Mouse (Mus musculus): ENCODE results near the gene Gga1. TPM values are rescaled to one million over a fixed set of nuclear protein-coding genes. Genes with fewer than 3 reads are reported as not detected.
"Not testable (repeated sequence)": the region's sequence is repeated elsewhere in the genome, so short reads cannot be mapped to it uniquely, and the experiment has no call there.

Gene Gga1
- polyA plus RNA-seq, 1 experiment from 2014 or later, result 21.4 TPM

- under 1% methylated on average over 17 of the region's 17 CpGs for WGBS (ENCODE audit: insufficient replicate concordance)
- peak overlapping the region; percentile 96 for H3K27ac ChIP-seq (replicated peaks)
- no peaks in the 10 kb centered on the region for H3K9me3 ChIP-seq (replicated peaks)
- H3K9ac ChIP-seq, result peak overlapping the region; percentile 82
- peak overlapping the region; percentile 92 for H3K4me3 ChIP-seq (replicated peaks)
- peaks cover 51% of the 10 kb centered on the region for H3K4me1 ChIP-seq (replicated peaks)
- no peaks in the 10 kb centered on the region for H3K27me3 ChIP-seq
- peak overlapping the region; percentile 86 for H3K4me2 ChIP-seq
- peaks cover 26% of the 10 kb centered on the region for H3K36me3 ChIP-seq (replicated peaks)
- no peak; the same call in 1 of the 2 replicates for ATAC-seq (ENCODE audit: insufficient read depth)
Measured at GRCm38 (mm10) chr15:78877810-78878390, 910 bp downstream of the Gga1 start.

GRCm38 (mm10) chr15:78878792-78879516, 2.0 kb downstream of the Gga1 start:
- H3K4me3 ChIP-seq (replicated peaks), result not testable (repeated sequence)
- WGBS (ENCODE audit: insufficient replicate concordance), result 22% methylated on average over 7 of the region's 7 CpGs

GRCm38 (mm10) chr15:78880432-78880831, 3.4 kb downstream of the Gga1 start:
- Histone ChIP-seq H3K27me3 (no peaks in the 10 kb centered on the region), H3K4me3 (replicated peaks) (no peak overlapping the region), H3K4me2 (no peak overlapping the region), H3K36me3 (replicated peaks) (peaks cover 50% of the 10 kb centered on the region), H3K4me1 (replicated peaks) (peaks cover 52% of the 10 kb centered on the region), H3K9ac (no peak overlapping the region), H3K9me3 (replicated peaks) (no peaks in the 10 kb centered on the region), H3K27ac (replicated peaks) (no peak overlapping the region)
- WGBS (ENCODE audit: insufficient replicate concordance), result 85% methylated on average over 8 of the region's 8 CpGs
- ATAC-seq (ENCODE audit: insufficient read depth), result no peak

More at GRCm38 (mm10) chr15:78878792-78879516, 2.0 kb downstream of the Gga1 start:
- Histone ChIP-seq H3K4me2 (peak overlapping the region; percentile 86; the same call in 1 of the 2 replicates), H3K4me1 (replicated peaks) (peaks cover 59% of the 10 kb centered on the region), H3K36me3 (replicated peaks) (peaks cover 36% of the 10 kb centered on the region), H3K27ac (replicated peaks) (peak overlapping the region; percentile 96)
- H3K9me3 ChIP-seq (replicated peaks); H3K9ac ChIP-seq; ATAC-seq (ENCODE audit: insufficient read depth); H3K27me3 ChIP-seq: not testable (repeated sequence)

GRCm38 (mm10) chr15:78881828-78882227, 4.8 kb downstream of the Gga1 start:
- Histone ChIP-seq H3K4me2 (no peak overlapping the region), H3K27me3 (no peaks in the 10 kb centered on the region), H3K4me1 (replicated peaks) (peaks cover 39% of the 10 kb centered on the region), H3K9ac (no peak overlapping the region), H3K9me3 (replicated peaks) (no peaks in the 10 kb centered on the region), H3K4me3 (replicated peaks) (no peak overlapping the region), H3K27ac (replicated peaks) (0 out of 2 replicates have a peak overlapping the region, but pooled peaks have one; percentile 19), H3K36me3 (replicated peaks) (peaks cover 64% of the 10 kb centered on the region)
- WGBS (ENCODE audit: insufficient replicate concordance), result 75% methylated on average over 3 of the region's 3 CpGs
- no peak for ATAC-seq (ENCODE audit: insufficient read depth)

GRCm38 (mm10) chr15:78889401-78889853, 12.4 kb downstream of the Gga1 start:
- Histone ChIP-seq H3K4me2 (peak overlapping the region; percentile 29), H3K4me1 (replicated peaks) (peaks cover 51% of the 10 kb centered on the region)

GRCm38 (mm10) chr15:78892440-78892839, 15.4 kb downstream of the Gga1 start:
- Histone ChIP-seq H3K4me2 (no peak overlapping the region), H3K4me1 (replicated peaks) (peaks cover 81% of the 10 kb centered on the region), H3K27ac (replicated peaks) (no peak overlapping the region), H3K27me3 (no peaks in the 10 kb centered on the region), H3K9me3 (replicated peaks) (no peaks in the 10 kb centered on the region), H3K36me3 (replicated peaks) (peaks cover 45% of the 10 kb centered on the region), H3K4me3 (replicated peaks) (no peak overlapping the region), H3K9ac (no peak overlapping the region)
- no peak for ATAC-seq (ENCODE audit: insufficient read depth)
- WGBS (ENCODE audit: insufficient replicate concordance), result 49% methylated on average over 7 of the region's 7 CpGs

More at GRCm38 (mm10) chr15:78889401-78889853, 12.4 kb downstream of the Gga1 start:
- Histone ChIP-seq H3K36me3 (replicated peaks) (peaks cover 74% of the 10 kb centered on the region), H3K9me3 (replicated peaks) (no peaks in the 10 kb centered on the region), H3K27ac (replicated peaks) (no peak overlapping the region), H3K9ac (no peak overlapping the region), H3K4me3 (replicated peaks) (no peak overlapping the region), H3K27me3 (no peaks in the 10 kb centered on the region)
- WGBS (ENCODE audit: insufficient replicate concordance), result 30% methylated on average over 13 of the region's 13 CpGs
- ATAC-seq (ENCODE audit: insufficient read depth), result peak; percentile 50

GRCm38 (mm10) chr15:78894726-78895125, 17.7 kb downstream of the Gga1 start:
- peaks cover 32% of the 10 kb centered on the region for H3K36me3 ChIP-seq (replicated peaks)
- H3K27ac ChIP-seq (replicated peaks), result peak overlapping the region; percentile 78
- no peaks in the 10 kb centered on the region for H3K27me3 ChIP-seq
- H3K9me3 ChIP-seq (replicated peaks), result no peaks in the 10 kb centered on the region
- no peak overlapping the region for H3K9ac ChIP-seq
- 24% methylated on average over 13 of the region's 13 CpGs for WGBS (ENCODE audit: insufficient replicate concordance)
- H3K4me2 ChIP-seq, result peak overlapping the region; percentile 89
- ATAC-seq (ENCODE audit: insufficient read depth), result no peak
- H3K4me3 ChIP-seq (replicated peaks), result no peak overlapping the region
- H3K4me1 ChIP-seq (replicated peaks), result peaks cover 89% of the 10 kb centered on the region

- Histone ChIP-seq H3K27ac (replicated peaks) (peak overlapping the region; percentile 78), H3K36me3 (replicated peaks) (peaks cover 29% of the 10 kb centered on the region), H3K9ac (peak overlapping the region; percentile 32), H3K27me3 (no peaks in the 10 kb centered on the region), H3K4me2 (peak overlapping the region; percentile 89), H3K4me1 (replicated peaks) (peaks cover 93% of the 10 kb centered on the region), H3K4me3 (replicated peaks) (no peak overlapping the region), H3K9me3 (replicated peaks) (no peaks in the 10 kb centered on the region)
- WGBS (ENCODE audit: insufficient replicate concordance), result 36% methylated on average over 2 of the region's 2 CpGs
- ATAC-seq (ENCODE audit: insufficient read depth), result no peak
Measured at GRCm38 (mm10) chr15:78895741-78896140, 18.8 kb downstream of the Gga1 start.

GRCm38 (mm10) chr15:78896149-78896548, 19.2 kb downstream of the Gga1 start:
- 50% methylated on average over 3 of the region's 3 CpGs for WGBS (ENCODE audit: insufficient replicate concordance)
- H3K4me2 ChIP-seq, result peak overlapping the region; percentile 89
- H3K36me3 ChIP-seq (replicated peaks), result peaks cover 25% of the 10 kb centered on the region
- H3K27me3 ChIP-seq, result no peaks in the 10 kb centered on the region
- H3K4me1 ChIP-seq (replicated peaks), result peaks cover 95% of the 10 kb centered on the region
- H3K9ac ChIP-seq, result peak overlapping the region; percentile 32
- no peak for ATAC-seq (ENCODE audit: insufficient read depth)
- H3K27ac ChIP-seq (replicated peaks), result peak overlapping the region; percentile 78
- no peak overlapping the region for H3K4me3 ChIP-seq (replicated peaks)
- H3K9me3 ChIP-seq (replicated peaks), result no peaks in the 10 kb centered on the region

GRCm38 (mm10) chr15:78897488-78897887, 20.5 kb downstream of the Gga1 start:
- no peaks in the 10 kb centered on the region for H3K9me3 ChIP-seq (replicated peaks)
- peak overlapping the region; percentile 78 for H3K27ac ChIP-seq (replicated peaks)
- H3K36me3 ChIP-seq (replicated peaks), result peaks cover 16% of the 10 kb centered on the region
- peaks cover 93% of the 10 kb centered on the region for H3K4me1 ChIP-seq (replicated peaks)
- ATAC-seq (ENCODE audit: insufficient read depth), result 0 out of 2 replicates have a peak, but pooled peaks have one; percentile 19
- H3K4me3 ChIP-seq (replicated peaks), result no peak overlapping the region
- peak overlapping the region; percentile 89 for H3K4me2 ChIP-seq
- H3K27me3 ChIP-seq, result no peaks in the 10 kb centered on the region
- no peak overlapping the region for H3K9ac ChIP-seq
- WGBS (ENCODE audit: insufficient replicate concordance), result 32% methylated on average over 4 of the region's 4 CpGs

GRCm38 (mm10) chr15:78898507-78899001, 21.6 kb downstream of the Gga1 start:
- H3K36me3 ChIP-seq (replicated peaks), result peaks cover 16% of the 10 kb centered on the region; the same call in 1 of the 2 replicates
- peak overlapping the region; percentile 78 for H3K27ac ChIP-seq (replicated peaks)
- peak overlapping the region; percentile 70 for H3K4me3 ChIP-seq (replicated peaks)
- no peak for ATAC-seq (ENCODE audit: insufficient read depth)
- WGBS (ENCODE audit: insufficient replicate concordance), result 19% methylated on average over 6 of the region's 6 CpGs
- no peaks in the 10 kb centered on the region for H3K27me3 ChIP-seq
- H3K9ac ChIP-seq, result peak overlapping the region; percentile 60
- H3K4me2 ChIP-seq, result peak overlapping the region; percentile 89
- peaks cover 92% of the 10 kb centered on the region for H3K4me1 ChIP-seq (replicated peaks)
- H3K9me3 ChIP-seq (replicated peaks), result no peaks in the 10 kb centered on the region
